Mouse (Mus musculus) CH12.LX (cell line): ENCODE measurements around the gene Zfp605. TPM values are rescaled to one million over a fixed set of nuclear protein-coding genes. Genes with fewer than 3 reads are reported as not detected.
A peak's percentile ranks its signal among the peaks of the same experiment; 100 is the strongest.

ENCODE experiments used
- DNase-seq: peaks from one replicate; pipeline ENCODE4 v3.0.0-alpha.2; 2013; ENCODE audit errors: extremely low read depth
- H3K27ac ChIP-seq: 2 replicates; pipeline ENCODE4 v1.5.1; 2012; ENCODE audit warnings: low read depth, mild to moderate bottlenecking, control low read depth, moderate library complexity; ENCODE audit not compliant: insufficient read depth
- H3K27me3 ChIP-seq: replicated peaks from 2 replicates; pipeline ENCODE3; 2012; ENCODE audit warnings: inconsistent platforms
- H3K36me3 ChIP-seq, 2 experiments: replicated peaks in 1 of 2; 2 replicates each; pipeline versions ENCODE3 to v1.6.1; 2012; ENCODE audit warnings: inconsistent platforms in 1 of 2, low read length in 1 of 2, mild to moderate bottlenecking in 1 of 2, mixed read lengths in 1 of 2, moderate library complexity in 1 of 2; ENCODE audit not compliant: control insufficient read depth in 1 of 2, insufficient read depth in 1 of 2
- H3K4me1 ChIP-seq, 2 experiments: 2 replicates each; pipeline ENCODE4 v1.6.1; 2012; ENCODE audit warnings: inconsistent platforms in 1 of 2, moderate library complexity in 1 of 2; ENCODE audit not compliant: insufficient read depth in 2 of 2, control insufficient read depth in 1 of 2
- H3K4me2 ChIP-seq: 2 replicates; pipeline ENCODE4 v1.6.1; 2012; ENCODE audit warnings: low read depth, mild to moderate bottlenecking, control low read depth; ENCODE audit not compliant: poor library complexity, insufficient read depth, severe bottlenecking
- H3K4me3 ChIP-seq, 3 experiments: fragments of 150-350 bp in 1 of 3; sonication (generic) in 1 of 3; replicated peaks in 1 of 3; 2 replicates each; pipeline versions ENCODE3 to v1.5.1; 2011 to 2012; ENCODE audit warnings: low read depth in 2 of 3, low read length in 2 of 3, mild to moderate bottlenecking in 2 of 3, moderate library complexity in 2 of 3, control low read depth in 1 of 3, improper control_type of control experiment in 1 of 3, inconsistent platforms in 1 of 3, mixed read lengths in 1 of 3; ENCODE audit not compliant: poor library complexity in 1 of 3
- H3K79me2 ChIP-seq: replicated peaks from 2 replicates; pipeline ENCODE4 v1.6.1; 2012; ENCODE audit warnings: mild to moderate bottlenecking, moderate library complexity; ENCODE audit not compliant: control insufficient read depth, poor library complexity, insufficient read depth, severe bottlenecking; ENCODE audit errors: extremely low read depth
- H3K9ac ChIP-seq: 2 replicates; pipeline ENCODE4 v1.6.1; 2012; ENCODE audit warnings: low read depth, mild to moderate bottlenecking, control low read depth, moderate library complexity; ENCODE audit not compliant: insufficient read depth
- H3K9me3 ChIP-seq: replicated peaks from 2 replicates; pipeline ENCODE3; 2012; ENCODE audit warnings: low read length, inconsistent platforms, mixed read lengths
- BHLHE40 ChIP-seq: IDR thresholded peaks from 2 replicates; pipeline ENCODE4 v1.6.1; 2011; ENCODE audit warnings: mild to moderate bottlenecking, low read depth, low read length, improper control_type of control experiment
- CHD1 ChIP-seq: IDR thresholded peaks from 2 replicates; pipeline ENCODE4 v1.6.1; 2012; ENCODE audit warnings: low read depth, low read length, improper control_type of control experiment, inconsistent platforms
- CHD2 ChIP-seq: IDR thresholded peaks from 2 replicates; pipeline ENCODE4 v1.6.1; 2011; ENCODE audit warnings: low read length, improper control_type of control experiment
- CTCF ChIP-seq, 2 experiments: IDR thresholded peaks in 1 of 2; conservative IDR thresholded peaks in 1 of 2; 2 replicates each; pipeline ENCODE4 v1.5.1; 2011 to 2012; ENCODE audit warnings: low read depth in 2 of 2, low read length in 2 of 2, improper control_type of control experiment in 1 of 2, inconsistent platforms in 1 of 2, mild to moderate bottlenecking in 1 of 2, moderate library complexity in 1 of 2
- ELF1 ChIP-seq: IDR thresholded peaks from 2 replicates; pipeline ENCODE4 v1.6.1; 2014; ENCODE audit warnings: low read depth, mild to moderate bottlenecking, inconsistent platforms, low read length, improper control_type of control experiment
- EP300 ChIP-seq: IDR thresholded peaks from 2 replicates; pipeline ENCODE4 v1.6.1; 2011; ENCODE audit warnings: low read length, improper control_type of control experiment
- IRF4 ChIP-seq: IDR thresholded peaks from 2 replicates; pipeline ENCODE4 v1.6.1; 2014; ENCODE audit warnings: low read depth, mild to moderate bottlenecking, inconsistent platforms, low read length, improper control_type of control experiment
- MAX ChIP-seq: IDR thresholded peaks from 2 replicates; pipeline ENCODE4 v1.6.1; 2011; ENCODE audit warnings: low read length, improper control_type of control experiment
- MAZ ChIP-seq: IDR thresholded peaks from 2 replicates; pipeline ENCODE4 v1.6.1; 2012; ENCODE audit warnings: low read depth, mild to moderate bottlenecking, inconsistent platforms, low read length, improper control_type of control experiment, moderate library complexity
- MXI1 ChIP-seq: IDR thresholded peaks from 2 replicates; pipeline ENCODE4 v1.6.1; 2011; ENCODE audit warnings: mild to moderate bottlenecking, low read depth, low read length, improper control_type of control experiment
- NRF1 ChIP-seq: IDR thresholded peaks from 2 replicates; pipeline ENCODE4 v1.6.1; 2014; ENCODE audit warnings: low read depth, mild to moderate bottlenecking, inconsistent platforms, low read length, improper control_type of control experiment, moderate library complexity
- RAD21 ChIP-seq: IDR thresholded peaks from 2 replicates; pipeline ENCODE4 v1.6.1; 2011; ENCODE audit warnings: low read depth, mild to moderate bottlenecking, low read length, improper control_type of control experiment, moderate library complexity
- SMC3 ChIP-seq: IDR thresholded peaks from 2 replicates; pipeline ENCODE4 v1.6.1; 2011; ENCODE audit warnings: low read depth, low read length, improper control_type of control experiment
- TBP ChIP-seq: conservative IDR thresholded peaks from 2 replicates; pipeline ENCODE4 v1.6.1; 2011; ENCODE audit warnings: low read depth, low read length, improper control_type of control experiment
- USF1 ChIP-seq: IDR thresholded peaks from 2 replicates; pipeline ENCODE4 v1.6.1; 2014; ENCODE audit warnings: low read depth, mild to moderate bottlenecking, inconsistent platforms, low read length, improper control_type of control experiment
- USF2 ChIP-seq: conservative IDR thresholded peaks from 2 replicates; pipeline ENCODE4 v1.6.1; 2011; ENCODE audit warnings: low read depth, low read length, improper control_type of control experiment
- ZC3H11A ChIP-seq: IDR thresholded peaks from 2 replicates; pipeline ENCODE4 v1.6.1; 2012; ENCODE audit warnings: low read depth, mild to moderate bottlenecking, inconsistent platforms, low read length, improper control_type of control experiment
- ZKSCAN1 ChIP-seq: IDR thresholded peaks from 2 replicates; pipeline ENCODE4 v1.6.1; 2012; ENCODE audit warnings: low read depth, inconsistent platforms, low read length, improper control_type of control experiment, borderline replicate concordance
- dilution Hi-C: fragments of 300-500 bp; cut with MboI; formaldehyde crosslinking; loops from 2 replicates; pipeline ENCODE4 v1.14.3; 2020; ENCODE audit warnings: low sequenced_read_pairs; ENCODE audit not compliant: extremely low pct_unique_long_range_greater_than_20kb, extremely low pct_ligation_motif_present
- in situ Hi-C: fragments of 300-500 bp; cut with MboI; formaldehyde crosslinking; loops from 3 replicates; pipeline ENCODE4 v1.14.3; 2019; ENCODE audit warnings: low sequenced_read_pairs, low pct_ligation_motif_present, low pct_unique_long_range_greater_than_20kb, mixed read lengths
- polyA plus RNA-seq: library from polyadenylated mRNA; unstranded; fragments of >175 nt; gene quantifications from 2 replicates; pipeline ENCODE4 v1.2.1, GENCODE M21; 2012; ENCODE audit warnings: low read depth; ENCODE audit not compliant: insufficient read length
- total RNA-seq, 2 experiments: library from RNA; depleted of rRNA; stranded (reverse); fragments of 300-350 nt in 1 of 2; fragments of >200 nt in 1 of 2; gene quantifications; 2 replicates each; pipeline ENCODE4 v1.2.3; 2012 to 2014

Zfp605 gene
- total and polyA plus RNA-seq, 3 experiments = 3.9 to 5.9 (median 5.3) TPM

GRCm38 (mm10) chr5:110106140-110106871 is 3.6 kb upstream of the Zfp605 start:
- peaks cover 19 to 29% of the 10 kb centered on the region in 2 experiments for H3K4me1 ChIP-seq
- no peak for DNase-seq
- no peak overlapping the region for H3K9ac ChIP-seq
- TF ChIP-seq CHD2 (no peak), MXI1 (no peak), ZC3H11A (no peak), TBP (no peak), BHLHE40 (no peak), CHD1 (no peak), SMC3 (no peak), MAZ (no peak), IRF4 (no peak), CTCF (conservative IDR thresholded peaks at IDR 0.05 in 1 of 2, IDR thresholded peaks at IDR 0.05 in 1 of 2; ENCODE audit: low read depth in 2 of 2, low read length in 2 of 2) (no peak), ELF1 (no peak), USF2 (no peak), MAX (no peak), EP300 (no peak), ZKSCAN1 (no peak), RAD21 (no peak)
- peaks cover 48 to 54% of the 10 kb centered on the region in 2 experiments for H3K36me3 ChIP-seq
- H3K9me3 ChIP-seq = peaks cover 10% of the 10 kb centered on the region
- peak overlapping the region in 2 of 3 experiments; percentile 83 to 92 for H3K4me3 ChIP-seq
- peak overlapping the region; percentile 54; the same call in 1 of the 2 replicates for H3K4me2 ChIP-seq
- in situ Hi-C loops = no loop called here
- dilution Hi-C loops = no loop called here
- no peak overlapping the region for H3K27ac ChIP-seq
- peaks cover 18% of the 10 kb centered on the region; the same call in 1 of the 2 replicates for H3K79me2 ChIP-seq
- H3K27me3 ChIP-seq = no peaks in the 10 kb centered on the region

GRCm38 (mm10) chr5:110106901-110107564 is 2.9 kb upstream of the Zfp605 start:
- peaks cover 18% of the 10 kb centered on the region; the same call in 1 of the 2 replicates for H3K79me2 ChIP-seq
- peak overlapping the region; percentile 54 for H3K4me2 ChIP-seq
- no peak for TF ChIP-seq ELF1
- TF ChIP-seq USF1 = no peak
- peak; percentile 76 for TF ChIP-seq NRF1
- peak overlapping the region; percentile 83 to 92 (median 85) for H3K4me3 ChIP-seq
- peaks cover 47 to 53% of the 10 kb centered on the region in 2 experiments for H3K36me3 ChIP-seq
- peaks cover 16 to 29% of the 10 kb centered on the region in 2 experiments for H3K4me1 ChIP-seq
- peak overlapping the region; percentile 90 for H3K27ac ChIP-seq
- peaks cover 6% of the 10 kb centered on the region for H3K9me3 ChIP-seq
- no peaks in the 10 kb centered on the region for H3K27me3 ChIP-seq
- DNase-seq = no peak
- H3K9ac ChIP-seq = peak overlapping the region; percentile 85
- in situ Hi-C loops (no loop called here), dilution Hi-C loops (no loop called here)
